Mouse (Mus musculus): ENCODE data around the gene Ints3. TPM values are rescaled to one million over a fixed set of nuclear protein-coding genes. Genes with fewer than 3 reads are reported as not detected.

Ints3 gene
- polyA plus RNA-seq, 1 experiment from 2014 or later, result 26.0 TPM

DNA sequence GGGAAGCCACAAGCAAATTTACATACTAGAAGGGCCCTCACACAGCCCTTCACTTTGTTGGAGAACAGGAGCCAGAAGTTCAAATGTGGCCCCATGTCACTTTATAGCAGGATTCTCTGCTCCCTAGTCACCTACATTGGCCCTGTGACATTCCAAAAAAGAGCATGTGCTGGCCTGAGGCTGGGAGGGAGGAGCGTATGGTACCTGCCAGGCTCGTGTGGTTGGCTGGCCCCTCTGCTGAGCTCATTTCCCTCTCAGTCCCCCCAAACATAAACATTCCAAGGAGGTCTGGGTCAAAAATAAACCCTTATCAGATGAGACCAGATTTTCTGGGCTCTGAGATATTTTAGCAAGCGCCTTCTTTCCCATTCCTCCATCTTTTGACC lies 20.4 kb downstream of the Ints3 start:
- no peak overlapping the region for H3K9ac ChIP-seq (ENCODE audit: low read depth, low read length)
- 57% methylated on average over 3 of the region's 3 CpGs for WGBS
- H3K4me2 ChIP-seq (ENCODE audit: low read depth, low read length), result no peak overlapping the region
- H3K27ac ChIP-seq (replicated peaks; ENCODE audit: low read depth, low read length), result no peak overlapping the region
- no peaks in the 10 kb centered on the region for H3K27me3 ChIP-seq (replicated peaks; ENCODE audit: control insufficient read depth, insufficient read depth, low read length)
- no peaks in the 10 kb centered on the region for H3K4me1 ChIP-seq (ENCODE audit: control insufficient read depth, insufficient read depth, low read length)
- no peaks in the 10 kb centered on the region for H3K9me3 ChIP-seq (ENCODE audit: control insufficient read depth, low read length)
- H3K36me3 ChIP-seq (ENCODE audit: control insufficient read depth, insufficient read depth, low read length), result peaks cover 88% of the 10 kb centered on the region
- H3K4me3 ChIP-seq (ENCODE audit: low read depth, low read length), result no peak overlapping the region
- DNase-seq (ENCODE audit: low spot score) (no peak), ATAC-seq (ENCODE audit: low read depth) (no peak)

DNA sequence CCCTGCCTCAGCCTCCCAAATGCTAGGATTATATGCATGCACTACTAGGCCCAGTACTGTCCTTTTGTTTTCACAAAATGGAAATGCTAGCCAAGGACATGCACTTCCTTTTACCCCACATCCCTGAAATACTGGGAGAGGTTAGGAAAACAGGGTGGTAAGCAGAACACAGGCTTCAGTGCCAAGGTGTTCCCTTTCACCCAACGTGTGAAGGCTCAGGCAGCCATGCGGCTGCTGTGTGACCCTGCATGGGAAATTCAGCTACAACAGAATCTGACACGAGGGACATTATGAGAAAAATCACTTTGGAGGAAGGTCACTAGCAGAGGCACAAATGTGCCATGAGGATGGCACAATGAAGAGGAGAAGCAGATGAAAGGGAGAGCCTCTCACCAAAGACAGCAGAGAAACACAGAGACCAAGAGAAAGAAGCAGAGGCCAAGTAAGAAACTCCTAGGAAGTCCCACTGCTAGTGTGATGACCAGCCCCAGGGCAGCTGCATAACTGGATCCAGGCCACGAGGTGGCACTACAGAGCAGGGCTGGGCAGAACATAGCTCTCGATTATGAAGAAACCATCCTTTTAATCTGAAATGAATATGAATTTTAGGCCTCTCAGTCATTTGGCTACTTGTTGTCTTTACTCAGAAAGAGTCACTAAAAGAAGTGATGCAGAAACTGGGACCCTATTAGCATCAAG lies 21.0 kb downstream of the Ints3 start:
- Histone ChIP-seq H3K27me3 (replicated peaks; ENCODE audit: control insufficient read depth, insufficient read depth, low read length) (no peaks in the 10 kb centered on the region), H3K9ac (ENCODE audit: low read depth, low read length) (no peak overlapping the region), H3K4me3 (ENCODE audit: low read depth, low read length) (no peak overlapping the region), H3K27ac (replicated peaks; ENCODE audit: low read depth, low read length) (no peak overlapping the region), H3K9me3 (ENCODE audit: control insufficient read depth, low read length) (no peaks in the 10 kb centered on the region), H3K4me1 (ENCODE audit: control insufficient read depth, insufficient read depth, low read length) (no peaks in the 10 kb centered on the region), H3K4me2 (ENCODE audit: low read depth, low read length) (no peak overlapping the region), H3K36me3 (ENCODE audit: control insufficient read depth, insufficient read depth, low read length) (peaks cover 88% of the 10 kb centered on the region)
- WGBS, result 52% methylated on average over 5 of the region's 5 CpGs
- peak; percentile 55 for DNase-seq (ENCODE audit: low spot score)
- no peak for ATAC-seq (ENCODE audit: low read depth)

- no peaks in the 10 kb centered on the region for H3K4me1 ChIP-seq (ENCODE audit: control insufficient read depth, insufficient read depth, low read length)
- H3K27ac ChIP-seq (replicated peaks; ENCODE audit: low read depth, low read length), result no peak overlapping the region
- ATAC-seq (ENCODE audit: low read depth), result no peak
- DNase-seq (ENCODE audit: low spot score), result no peak
- H3K36me3 ChIP-seq (ENCODE audit: control insufficient read depth, insufficient read depth, low read length), result peaks cover 88% of the 10 kb centered on the region
- no peak overlapping the region for H3K9ac ChIP-seq (ENCODE audit: low read depth, low read length)
- WGBS, result 91% methylated on average over 3 of the region's 3 CpGs
- H3K9me3 ChIP-seq (ENCODE audit: control insufficient read depth, low read length), result no peaks in the 10 kb centered on the region
- H3K4me2 ChIP-seq (ENCODE audit: low read depth, low read length), result no peak overlapping the region
- no peak overlapping the region for H3K4me3 ChIP-seq (ENCODE audit: low read depth, low read length)
- H3K27me3 ChIP-seq (replicated peaks; ENCODE audit: control insufficient read depth, insufficient read depth, low read length), result no peaks in the 10 kb centered on the region
Observed at GRCm38 (mm10) chr3:90408721-90409120, 24.7 kb downstream of the Ints3 start.

- no peak for ATAC-seq (ENCODE audit: low read depth)
- H3K27me3 ChIP-seq (replicated peaks; ENCODE audit: control insufficient read depth, insufficient read depth, low read length), result no peaks in the 10 kb centered on the region
- no peak overlapping the region for H3K9ac ChIP-seq (ENCODE audit: low read depth, low read length)
- no peaks in the 10 kb centered on the region for H3K4me1 ChIP-seq (ENCODE audit: control insufficient read depth, insufficient read depth, low read length)
- 97% methylated on average over 5 of the region's 5 CpGs for WGBS
- H3K36me3 ChIP-seq (ENCODE audit: control insufficient read depth, insufficient read depth, low read length), result peaks cover 98% of the 10 kb centered on the region
- no peak overlapping the region for H3K4me2 ChIP-seq (ENCODE audit: low read depth, low read length)
- H3K27ac ChIP-seq (replicated peaks; ENCODE audit: low read depth, low read length), result no peak overlapping the region
- no peak for DNase-seq (ENCODE audit: low spot score)
- no peaks in the 10 kb centered on the region for H3K9me3 ChIP-seq (ENCODE audit: control insufficient read depth, low read length)
- no peak overlapping the region for H3K4me3 ChIP-seq (ENCODE audit: low read depth, low read length)
Observed at GRCm38 (mm10) chr3:90406414-90406813, 27.0 kb downstream of the Ints3 start.

DNA sequence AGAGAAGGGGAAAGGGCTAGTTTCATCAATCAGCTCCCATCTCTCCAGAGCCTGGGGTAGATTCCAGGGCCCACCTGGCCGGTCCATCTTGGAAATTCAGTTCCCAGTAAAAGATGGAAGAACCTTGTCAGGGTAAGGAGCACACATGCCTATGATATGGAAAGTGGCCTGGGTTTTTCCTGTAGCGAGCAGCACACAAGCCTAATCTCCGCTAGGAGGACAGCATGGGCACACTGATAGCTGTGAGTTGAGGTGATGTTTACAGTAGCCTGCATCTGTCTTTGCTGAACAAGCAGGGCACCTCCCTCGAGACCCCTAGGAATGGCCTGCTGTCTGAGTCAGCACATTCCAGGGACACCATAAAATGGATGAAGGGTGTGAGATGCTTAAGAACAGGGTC lies 28.8 kb downstream of the Ints3 start:
- Histone ChIP-seq H3K4me2 (ENCODE audit: low read depth, low read length) (no peak overlapping the region), H3K27ac (replicated peaks; ENCODE audit: low read depth, low read length) (no peak overlapping the region), H3K9me3 (ENCODE audit: control insufficient read depth, low read length) (no peaks in the 10 kb centered on the region), H3K4me1 (ENCODE audit: control insufficient read depth, insufficient read depth, low read length) (no peaks in the 10 kb centered on the region), H3K27me3 (replicated peaks; ENCODE audit: control insufficient read depth, insufficient read depth, low read length) (no peaks in the 10 kb centered on the region), H3K4me3 (ENCODE audit: low read depth, low read length) (no peak overlapping the region), H3K9ac (ENCODE audit: low read depth, low read length) (no peak overlapping the region), H3K36me3 (ENCODE audit: control insufficient read depth, insufficient read depth, low read length) (peaks cover 99% of the 10 kb centered on the region)
- no peak for DNase-seq (ENCODE audit: low spot score)
- WGBS, result 83% methylated on average over 4 of the region's 4 CpGs
- ATAC-seq (ENCODE audit: low read depth), result no peak

- Histone ChIP-seq H3K27me3 (replicated peaks; ENCODE audit: control insufficient read depth, insufficient read depth, low read length) (no peaks in the 10 kb centered on the region), H3K9ac (ENCODE audit: low read depth, low read length) (no peak overlapping the region), H3K36me3 (ENCODE audit: control insufficient read depth, insufficient read depth, low read length) (peaks cover 99% of the 10 kb centered on the region), H3K4me3 (ENCODE audit: low read depth, low read length) (no peak overlapping the region), H3K27ac (replicated peaks; ENCODE audit: low read depth, low read length) (no peak overlapping the region), H3K4me2 (ENCODE audit: low read depth, low read length) (no peak overlapping the region), H3K4me1 (ENCODE audit: control insufficient read depth, insufficient read depth, low read length) (no peaks in the 10 kb centered on the region), H3K9me3 (ENCODE audit: control insufficient read depth, low read length) (no peaks in the 10 kb centered on the region)
- DNase-seq (ENCODE audit: low spot score) (no peak), ATAC-seq (ENCODE audit: low read depth) (no peak)
- 93% methylated on average over 3 of the region's 3 CpGs for WGBS
Observed at GRCm38 (mm10) chr3:90404121-90404520, 29.3 kb downstream of the Ints3 start.

DNA sequence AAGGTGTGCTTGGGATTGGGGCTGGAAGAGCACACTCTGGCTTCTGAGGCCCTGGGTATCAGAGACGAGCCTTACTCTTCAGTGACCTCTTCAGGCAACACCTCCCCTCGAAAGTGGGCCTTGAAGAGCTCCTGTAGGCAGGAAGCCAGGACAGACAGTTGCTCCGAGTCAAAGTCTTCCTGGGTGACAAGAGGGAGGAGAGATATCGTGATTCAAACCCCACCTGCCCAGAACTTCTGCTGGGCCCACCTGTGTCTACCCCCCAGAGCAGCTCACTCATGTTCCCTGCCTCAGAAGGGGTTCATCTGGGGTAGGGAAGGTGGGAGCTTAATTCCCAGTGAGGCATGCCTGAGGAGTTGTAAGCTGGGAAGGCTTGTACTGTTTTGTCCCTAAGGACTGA lies 32.4 kb downstream of the Ints3 start:
- ATAC-seq (ENCODE audit: low read depth) (no peak), DNase-seq (ENCODE audit: low spot score) (no peak)
- Histone ChIP-seq H3K9me3 (ENCODE audit: control insufficient read depth, low read length) (no peaks in the 10 kb centered on the region), H3K27me3 (replicated peaks; ENCODE audit: control insufficient read depth, insufficient read depth, low read length) (no peaks in the 10 kb centered on the region), H3K4me3 (ENCODE audit: low read depth, low read length) (no peak overlapping the region), H3K27ac (replicated peaks; ENCODE audit: low read depth, low read length) (no peak overlapping the region), H3K36me3 (ENCODE audit: control insufficient read depth, insufficient read depth, low read length) (peaks cover 100% of the 10 kb centered on the region), H3K9ac (ENCODE audit: low read depth, low read length) (no peak overlapping the region), H3K4me2 (ENCODE audit: low read depth, low read length) (no peak overlapping the region), H3K4me1 (ENCODE audit: control insufficient read depth, insufficient read depth, low read length) (no peaks in the 10 kb centered on the region)
- WGBS, result 80% methylated on average over 4 of the region's 4 CpGs

DNA sequence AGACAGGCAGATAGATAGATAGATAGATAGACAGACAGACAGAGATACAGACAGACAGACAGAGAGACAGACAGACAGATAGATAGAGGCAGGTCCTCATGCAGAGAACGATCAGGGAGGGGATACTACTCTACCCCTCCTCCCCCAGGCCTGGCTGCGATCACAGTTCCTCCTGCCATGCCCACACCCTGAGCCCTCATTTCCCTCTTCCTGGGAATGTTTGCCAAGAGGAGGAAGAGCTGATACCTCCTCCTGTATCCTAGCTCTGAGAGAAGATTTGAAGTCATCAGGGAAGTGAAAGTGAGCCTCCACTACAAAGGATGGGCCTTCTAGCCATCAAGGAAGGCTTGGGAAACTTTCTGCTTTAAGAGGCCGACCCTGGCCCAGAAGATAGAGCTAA lies 37.8 kb downstream of the Ints3 start:
- H3K9me3 ChIP-seq (ENCODE audit: control insufficient read depth, low read length), result no peaks in the 10 kb centered on the region
- DNase-seq (ENCODE audit: low spot score) (no peak), ATAC-seq (ENCODE audit: low read depth) (no peak)
- no peak overlapping the region for H3K9ac ChIP-seq (ENCODE audit: low read depth, low read length)
- no peak overlapping the region for H3K4me3 ChIP-seq (ENCODE audit: low read depth, low read length)
- WGBS, result 90% methylated on average over 3 of the region's 3 CpGs
- no peaks in the 10 kb centered on the region for H3K27me3 ChIP-seq (replicated peaks; ENCODE audit: control insufficient read depth, insufficient read depth, low read length)
- peaks cover 99% of the 10 kb centered on the region for H3K36me3 ChIP-seq (ENCODE audit: control insufficient read depth, insufficient read depth, low read length)
- H3K4me2 ChIP-seq (ENCODE audit: low read depth, low read length), result no peak overlapping the region
- H3K4me1 ChIP-seq (ENCODE audit: control insufficient read depth, insufficient read depth, low read length), result peaks cover 10% of the 10 kb centered on the region
- no peak overlapping the region for H3K27ac ChIP-seq (replicated peaks; ENCODE audit: low read depth, low read length)

GRCm38 (mm10) chr3:90392661-90393060 lies 40.8 kb downstream of the Ints3 start:
- ATAC-seq (ENCODE audit: low read depth), result no peak
- H3K9ac ChIP-seq (ENCODE audit: low read depth, low read length), result no peak overlapping the region
- WGBS, result 90% methylated on average over 3 of the region's 3 CpGs
- H3K27ac ChIP-seq (replicated peaks; ENCODE audit: low read depth, low read length), result no peak overlapping the region
- no peak for DNase-seq (ENCODE audit: low spot score)
- H3K9me3 ChIP-seq (ENCODE audit: control insufficient read depth, low read length), result no peaks in the 10 kb centered on the region
- H3K4me3 ChIP-seq (ENCODE audit: low read depth, low read length), result no peak overlapping the region
- peaks cover 69% of the 10 kb centered on the region for H3K36me3 ChIP-seq (ENCODE audit: control insufficient read depth, insufficient read depth, low read length)
- no peak overlapping the region for H3K4me2 ChIP-seq (ENCODE audit: low read depth, low read length)
- H3K27me3 ChIP-seq (replicated peaks; ENCODE audit: control insufficient read depth, insufficient read depth, low read length), result no peaks in the 10 kb centered on the region
- H3K4me1 ChIP-seq (ENCODE audit: control insufficient read depth, insufficient read depth, low read length), result peaks cover 28% of the 10 kb centered on the region
